Mouse (Mus musculus) yolk sac, embryonic 10.5 days (tissue): ENCODE results near the gene Smap1.

ENCODE experiments used
- DNase-seq: peaks from one replicate; pipeline ENCODE4 v3.0.0-alpha.2; 2017; ENCODE audit warnings: low spot score

The Smap1 gene

GRCm38 (mm10) chr1:23920275-23920674 is 1.8 kb downstream of the Smap1 start:
- DNase-seq = no peak

GRCm38 (mm10) chr1:23919086-23919485 is 3.0 kb downstream of the Smap1 start:
- no peak for DNase-seq

- no peak for DNase-seq
Observed at GRCm38 (mm10) chr1:23915483-23915882, 6.6 kb downstream of the Smap1 start.

GRCm38 (mm10) chr1:23912988-23913387 is 9.1 kb downstream of the Smap1 start:
- DNase-seq = no peak

GRCm38 (mm10) chr1:23906082-23906481 is 16.0 kb downstream of the Smap1 start:
- no peak for DNase-seq

GRCm38 (mm10) chr1:23903340-23903739 is 18.8 kb downstream of the Smap1 start:
- DNase-seq = no peak

GRCm38 (mm10) chr1:23902736-23903135 is 19.4 kb downstream of the Smap1 start:
- no peak for DNase-seq

GRCm38 (mm10) chr1:23899647-23900020 is 22.5 kb downstream of the Smap1 start:
- no peak for DNase-seq

- peak; percentile 16 for DNase-seq
Observed at GRCm38 (mm10) chr1:23899020-23899646, 23.0 kb downstream of the Smap1 start.

GRCm38 (mm10) chr1:23892072-23892471 is 30.0 kb downstream of the Smap1 start:
- no peak for DNase-seq

GRCm38 (mm10) chr1:23884914-23885313 is 37.2 kb downstream of the Smap1 start:
- no peak for DNase-seq

- no peak for DNase-seq
Observed at GRCm38 (mm10) chr1:23884087-23884668, 37.9 kb downstream of the Smap1 start.

- DNase-seq = no peak
Observed at GRCm38 (mm10) chr1:23882681-23883080, 39.4 kb downstream of the Smap1 start.

- no peak for DNase-seq
Observed at GRCm38 (mm10) chr1:23872194-23872593, 49.9 kb downstream of the Smap1 start.

- DNase-seq = no peak
Observed at GRCm38 (mm10) chr1:23867350-23867862, 54.7 kb downstream of the Smap1 start.

GRCm38 (mm10) chr1:23865566-23865965 is 56.6 kb downstream of the Smap1 start:
- DNase-seq = no peak

- no peak for DNase-seq
Observed at GRCm38 (mm10) chr1:23860944-23861343, 61.2 kb downstream of the Smap1 start.

- DNase-seq = no peak
Observed at GRCm38 (mm10) chr1:23855623-23856022, 66.5 kb downstream of the Smap1 start.

GRCm38 (mm10) chr1:23846044-23846680 is 76.0 kb downstream of the Smap1 start:
- no peak for DNase-seq

- no peak for DNase-seq
Observed at GRCm38 (mm10) chr1:23845007-23845406, 77.1 kb downstream of the Smap1 start.

- no peak for DNase-seq
Observed at GRCm38 (mm10) chr1:23843790-23844189, 78.3 kb downstream of the Smap1 start.

- no peak for DNase-seq
Observed at GRCm38 (mm10) chr1:23842629-23843028, 79.5 kb downstream of the Smap1 start.

- no peak for DNase-seq
Observed at GRCm38 (mm10) chr1:23840924-23841323, 81.2 kb downstream of the Smap1 start.
